Mouse (Mus musculus) adrenal gland, postnatal 36 days (tissue): ENCODE data around the gene Rbm47. TPM values are rescaled to one million over a fixed set of nuclear protein-coding genes. Genes with fewer than 3 reads are reported as not detected.
A peak's percentile ranks its signal among the peaks of the same experiment; 100 is the strongest.

Experiments used
- DNase-seq, 2 experiments: peaks; one replicate each; pipeline ENCODE4 v3.0.0; 2021; ENCODE audit warnings: mixed read lengths in 1 of 2
- total RNA-seq, 2 experiments: library from RNA; stranded (reverse); gene quantifications; 2 replicates each; pipeline ENCODE4 v1.2.3; 2021

Rbm47 gene
- total RNA-seq, 2 experiments from 2014 or later, result 102 to 121 TPM

GRCm38 (mm10) chr5:66086952-66087351 is 86.0 kb downstream of the Rbm47 start:
- no peak for DNase-seq

DNA sequence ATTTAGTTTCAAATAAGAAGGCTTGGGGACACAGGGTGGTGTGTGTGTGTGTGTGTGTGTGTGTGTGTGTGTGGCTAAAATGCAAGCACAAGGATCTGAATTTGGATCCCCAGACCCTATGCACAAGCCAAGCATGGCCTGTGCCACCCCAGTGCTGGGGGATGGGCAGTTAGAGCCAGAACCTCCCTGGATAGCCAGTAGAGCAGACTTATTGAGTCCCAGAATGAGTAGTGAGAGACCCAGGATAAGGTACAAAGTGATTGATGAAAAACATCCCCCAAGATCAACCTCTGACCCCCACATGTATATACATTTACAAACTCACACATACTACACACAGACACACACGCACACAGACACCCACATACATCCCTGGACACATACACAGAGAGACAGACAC is 86.6 kb downstream of the Rbm47 start:
- no peak for DNase-seq

GRCm38 (mm10) chr5:66085478-66085877 is 87.4 kb downstream of the Rbm47 start:
- no peak for DNase-seq

GRCm38 (mm10) chr5:66084541-66084940 is 88.4 kb downstream of the Rbm47 start:
- no peak for DNase-seq

DNA sequence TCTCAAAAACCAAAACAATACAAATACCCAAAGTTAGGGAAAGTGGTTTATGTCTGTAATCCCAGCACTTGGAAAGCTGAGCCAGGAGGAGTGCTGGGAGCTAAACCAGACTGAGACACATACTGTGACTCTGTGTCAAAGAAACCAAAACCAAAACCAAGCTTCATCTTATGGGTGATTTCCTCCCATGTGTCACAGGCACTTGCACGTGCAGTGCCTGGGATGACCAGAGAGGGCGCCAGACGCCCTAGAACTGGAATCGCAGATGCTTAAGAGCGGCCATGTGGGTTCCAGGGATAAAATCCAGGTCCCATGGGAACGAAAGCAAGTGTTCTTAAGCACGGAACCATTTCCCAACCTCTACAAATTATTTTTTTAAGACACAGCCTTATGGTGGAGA is 89.6 kb downstream of the Rbm47 start:
- DNase-seq, result peak; percentile 76 to 77

GRCm38 (mm10) chr5:66082229-66082572 is 90.7 kb downstream of the Rbm47 start:
- DNase-seq, result peak; percentile 49 to 54

DNA sequence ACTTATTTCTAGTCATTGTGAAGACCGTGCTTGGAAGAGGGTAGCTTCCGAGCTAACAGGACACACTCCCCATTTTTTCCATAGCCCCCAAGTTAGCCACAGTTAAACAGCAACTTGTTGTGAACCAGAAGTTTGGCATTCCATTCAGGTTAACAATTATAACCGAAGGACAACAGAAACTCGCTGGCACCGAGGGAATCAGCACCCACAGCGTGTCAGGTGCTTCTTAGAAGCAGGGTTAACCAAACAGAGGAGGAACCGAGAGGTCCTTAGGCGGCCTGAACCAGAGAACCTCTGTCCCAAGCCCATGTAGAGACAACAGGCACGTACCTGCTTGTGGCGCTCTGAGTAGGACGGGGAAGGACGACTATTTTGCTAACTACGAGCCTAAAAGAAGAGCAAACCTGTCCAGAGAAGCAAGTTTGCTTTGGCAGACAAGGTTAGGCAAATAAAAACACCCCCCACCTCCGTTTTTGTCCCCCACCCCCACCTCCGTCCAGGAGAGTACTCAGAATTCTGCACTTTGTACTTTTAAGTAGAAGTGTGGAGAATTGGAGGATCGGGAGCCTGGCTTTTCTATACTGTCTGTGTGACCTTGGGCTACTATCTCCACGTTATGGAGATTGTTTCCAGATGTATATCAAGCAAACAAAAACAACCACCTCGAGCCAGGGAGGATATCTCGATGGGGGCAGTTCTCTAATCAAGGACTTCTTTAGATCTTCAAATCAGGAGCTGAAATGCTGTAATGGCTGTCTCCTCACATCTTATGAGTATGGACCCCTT is 91.3 kb downstream of the Rbm47 start:
- no peak for DNase-seq

GRCm38 (mm10) chr5:66080529-66081220 is 92.2 kb downstream of the Rbm47 start:
- no peak for DNase-seq

- no peak for DNase-seq
Observed at GRCm38 (mm10) chr5:66079358-66080179, 93.3 kb downstream of the Rbm47 start.

DNA sequence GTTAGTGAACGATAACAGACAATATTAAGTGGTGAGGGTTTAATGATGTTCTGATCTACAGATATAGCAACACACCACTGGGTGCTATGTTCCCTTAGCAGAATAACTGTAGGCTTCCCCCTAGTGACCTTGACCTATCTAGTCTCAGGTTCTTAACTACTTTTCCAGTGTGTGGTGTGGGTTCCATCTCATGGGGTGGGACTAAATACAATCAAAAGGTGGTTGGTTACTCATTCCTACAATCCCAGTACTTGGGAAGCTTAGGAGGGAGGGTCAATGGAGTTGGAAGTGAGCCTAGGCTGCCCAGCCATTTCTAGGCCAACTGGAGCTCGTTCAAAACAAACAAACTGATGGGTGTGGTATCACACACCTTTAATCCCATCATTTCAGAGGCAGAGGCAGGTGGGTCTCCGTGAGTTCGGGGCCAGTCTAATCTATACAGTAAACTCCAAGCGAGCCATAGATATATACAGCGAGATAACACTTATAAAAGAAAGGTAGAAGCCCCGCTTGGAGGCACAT is 94.4 kb downstream of the Rbm47 start:
- DNase-seq, result no peak

GRCm38 (mm10) chr5:66077416-66077815 is 95.5 kb downstream of the Rbm47 start:
- peak; percentile 82 to 89 for DNase-seq

GRCm38 (mm10) chr5:66076685-66077301 is 96.1 kb downstream of the Rbm47 start:
- no peak for DNase-seq

DNA sequence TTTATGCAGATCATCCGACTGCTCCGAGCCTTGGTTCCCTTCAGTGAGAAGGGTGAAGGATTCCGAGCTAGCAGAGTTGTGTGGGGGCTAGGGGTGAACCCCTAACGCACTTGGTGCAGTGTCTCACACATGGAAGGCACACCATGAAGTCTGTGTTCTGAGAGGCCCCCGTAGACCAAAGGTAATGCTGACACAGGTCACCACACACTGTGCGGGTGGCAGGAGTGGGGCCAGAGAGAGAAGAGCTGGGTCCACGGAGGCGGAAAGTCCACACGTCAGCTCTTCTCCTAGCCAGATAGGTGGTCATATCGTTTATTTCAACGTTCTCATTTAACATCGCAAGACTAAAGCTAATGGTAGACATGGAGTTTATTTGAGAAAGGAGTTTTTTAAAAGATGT is 97.0 kb downstream of the Rbm47 start:
- no peak for DNase-seq

DNA sequence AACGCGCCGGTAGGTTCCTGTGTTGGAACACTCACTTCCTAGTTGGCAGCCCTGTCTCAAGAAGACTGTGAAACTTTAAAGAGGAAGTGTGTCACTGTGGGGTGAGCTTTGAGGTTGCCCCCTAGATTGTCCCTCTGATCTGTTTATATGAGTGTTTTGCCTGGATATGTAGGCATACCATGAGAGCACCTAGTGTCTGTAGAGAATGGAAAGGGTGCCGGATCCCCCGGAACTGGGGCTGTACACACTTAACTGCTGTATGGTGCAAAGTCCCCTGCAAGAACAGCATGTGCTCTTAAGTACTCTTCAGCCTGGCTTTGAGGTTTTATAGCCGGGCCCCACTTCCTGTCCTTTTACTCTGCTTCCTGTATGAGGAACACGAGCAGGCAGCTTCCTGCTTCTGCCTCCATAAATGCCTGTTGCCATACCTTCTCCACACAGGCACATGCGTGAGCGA is 97.9 kb downstream of the Rbm47 start:
- no peak for DNase-seq

GRCm38 (mm10) chr5:66074235-66074634 is 98.7 kb downstream of the Rbm47 start:
- no peak for DNase-seq

DNA sequence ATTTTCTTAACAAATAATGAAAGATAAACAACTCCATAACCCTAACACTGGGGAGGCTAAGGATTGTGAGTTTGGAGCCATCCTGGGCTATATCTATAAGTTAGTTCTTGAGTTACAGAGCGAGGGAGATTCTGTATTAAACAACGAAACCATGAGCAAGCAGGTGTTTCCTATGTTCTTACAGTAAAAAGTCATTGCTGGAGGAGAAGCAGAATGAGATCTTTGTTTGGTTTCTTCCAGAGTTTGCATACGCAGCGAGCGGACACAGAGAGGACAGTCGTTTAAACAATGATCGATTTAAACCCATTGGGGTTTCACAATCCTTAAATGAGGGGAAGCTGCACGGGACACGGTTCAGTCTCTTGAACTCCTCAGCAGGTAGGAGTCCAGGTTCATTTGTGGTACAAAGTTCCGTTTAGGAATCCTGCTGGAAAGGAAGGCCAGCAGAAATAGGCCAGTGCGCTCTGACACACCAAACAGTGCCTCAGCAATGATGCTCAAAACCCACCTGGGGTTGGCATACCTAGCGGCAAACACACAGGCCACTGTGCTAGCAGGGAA is 99.2 kb downstream of the Rbm47 start:
- no peak for DNase-seq

DNA sequence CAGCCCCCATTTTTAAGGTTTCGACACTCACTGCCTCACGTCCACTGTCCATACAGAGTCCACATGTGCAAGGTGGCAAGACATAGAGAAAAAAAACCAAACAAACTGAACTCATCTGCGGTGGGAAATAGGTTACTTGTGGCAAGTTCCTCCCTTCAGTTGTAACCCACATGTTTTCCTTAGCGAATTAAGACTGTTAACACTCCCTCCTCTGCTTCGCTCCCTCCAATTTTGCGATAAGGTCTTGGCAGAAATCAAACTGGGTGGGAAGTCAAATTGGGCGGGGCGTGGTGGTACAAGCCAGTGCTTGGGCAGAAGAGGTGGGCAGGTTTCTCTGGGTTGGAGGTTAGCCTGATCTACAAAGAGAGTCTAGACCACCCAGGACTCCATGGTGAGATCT is 101.2 kb downstream of the Rbm47 start:
- no peak for DNase-seq

DNA sequence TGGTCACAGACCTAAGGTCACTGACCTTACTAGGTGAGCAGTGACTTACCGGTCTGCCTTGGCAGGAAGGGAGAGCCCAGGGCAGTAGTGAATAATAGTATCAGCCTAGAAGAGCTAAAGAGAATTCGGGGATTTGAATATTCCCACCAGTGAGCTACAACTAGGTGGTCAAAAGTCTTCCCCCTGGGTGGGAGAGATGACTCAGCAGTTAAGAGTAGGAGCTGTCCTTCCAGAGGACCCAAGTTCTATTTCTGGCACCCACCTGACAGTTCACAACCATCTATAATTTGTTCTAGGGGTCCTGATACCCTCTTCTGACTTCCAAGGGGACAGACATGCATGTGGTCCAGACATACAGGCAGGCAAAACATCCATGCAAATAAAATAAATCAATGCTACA is 102.6 kb downstream of the Rbm47 start:
- DNase-seq, result no peak

DNA sequence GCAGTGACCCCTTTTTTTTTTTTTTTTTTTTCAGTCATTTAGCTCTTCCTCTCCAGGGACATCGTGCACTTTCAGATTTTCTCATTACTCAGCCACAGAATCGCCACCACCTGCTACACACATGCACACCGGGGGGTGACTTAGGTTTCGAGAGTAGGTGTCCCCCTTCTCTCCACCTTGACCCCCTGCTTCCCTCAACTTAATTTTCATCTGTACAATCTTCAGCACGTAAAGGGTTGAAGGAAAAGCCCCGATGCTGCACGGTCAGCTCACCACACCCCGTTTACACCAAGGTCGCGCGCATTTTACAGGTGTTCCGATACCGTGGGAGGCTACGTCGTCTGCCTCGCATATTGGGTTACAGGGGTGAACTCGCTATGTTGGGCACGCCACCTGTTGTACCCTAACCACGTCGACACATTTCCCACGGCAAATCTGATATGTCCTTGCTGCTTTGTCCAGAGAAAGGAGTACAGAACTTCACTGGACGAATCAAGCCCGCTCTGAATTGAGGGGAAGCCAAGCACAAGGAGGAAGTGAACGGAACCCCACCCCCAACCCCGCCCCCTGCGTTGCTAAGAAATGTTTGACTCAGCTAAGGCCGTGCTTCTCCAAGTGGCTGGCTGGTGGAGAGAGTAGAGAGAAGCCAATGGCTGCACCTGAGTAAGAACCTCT is 103.3 kb downstream of the Rbm47 start:
- DNase-seq, result peak; percentile 68 to 80

- DNase-seq, result no peak
Observed at GRCm38 (mm10) chr5:66069133-66069469, 103.8 kb downstream of the Rbm47 start.
